Mouse (Mus musculus) adrenal gland, postnatal 10 days (tissue): ENCODE measurements around the gene 4632433K11Rik. TPM values are rescaled to one million over a fixed set of nuclear protein-coding genes. Genes with fewer than 3 reads are reported as not detected.
"Not testable (repeated sequence)": the region's sequence is repeated elsewhere in the genome, so short reads cannot be mapped to it uniquely, and the experiment has no call there.

Experiments
- DNase-seq: peaks from one replicate; pipeline ENCODE4 v3.0.0; 2021; ENCODE audit warnings: mixed read lengths
- total RNA-seq, 2 experiments: library from RNA; stranded (reverse); gene quantifications; 2 replicates each; pipeline ENCODE4 v1.2.3; 2021

Gene 4632433K11Rik
- total RNA-seq, 2 experiments from 2014 or later, result not detected

- no peak for DNase-seq
Observed at GRCm38 (mm10) chr7:5056651-5057263, 22.8 kb downstream of the 4632433K11Rik start.

- no peak for DNase-seq
Observed at GRCm38 (mm10) chr7:5057381-5057780, 23.5 kb downstream of the 4632433K11Rik start.

GRCm38 (mm10) chr7:5057804-5058203 is 23.9 kb downstream of the 4632433K11Rik start:
- no peak for DNase-seq

- no peak for DNase-seq
Observed at GRCm38 (mm10) chr7:5058631-5059030, 24.7 kb downstream of the 4632433K11Rik start.

- DNase-seq, result no peak
Observed at GRCm38 (mm10) chr7:5059421-5059820, 25.5 kb downstream of the 4632433K11Rik start.

- peak; percentile 83 for DNase-seq
Observed at GRCm38 (mm10) chr7:5060239-5060731, 26.4 kb downstream of the 4632433K11Rik start.

- DNase-seq, result peak; percentile 98
Observed at GRCm38 (mm10) chr7:5060944-5061773, 27.2 kb downstream of the 4632433K11Rik start.

GRCm38 (mm10) chr7:5061774-5062359 is 27.9 kb downstream of the 4632433K11Rik start, which contains the start of gene U2af2:
U2af2 (plus strand) TSS chr7:5062143.
- DNase-seq, result peak; percentile 97

GRCm38 (mm10) chr7:5062360-5063001 is 28.6 kb downstream of the 4632433K11Rik start:
- peak; percentile 75 for DNase-seq

- no peak for DNase-seq
Observed at GRCm38 (mm10) chr7:5064886-5065285, 31.0 kb downstream of the 4632433K11Rik start.

GRCm38 (mm10) chr7:5073586-5073985 is 39.7 kb downstream of the 4632433K11Rik start:
- no peak for DNase-seq

GRCm38 (mm10) chr7:5074984-5075383 is 41.1 kb downstream of the 4632433K11Rik start:
- no peak for DNase-seq

GRCm38 (mm10) chr7:5076931-5077330 is 43.0 kb downstream of the 4632433K11Rik start:
- no peak for DNase-seq

- not testable (repeated sequence) for DNase-seq
Observed at GRCm38 (mm10) chr7:5079365-5080009, 45.6 kb downstream of the 4632433K11Rik start.

GRCm38 (mm10) chr7:5080010-5080751 is 46.3 kb downstream of the 4632433K11Rik start, which contains the start of gene Epn1:
Epn1 (plus strand) TSS chr7:5080235.
- DNase-seq, result peak; percentile 98

GRCm38 (mm10) chr7:5080815-5081214 is 46.9 kb downstream of the 4632433K11Rik start:
- DNase-seq, result no peak

- DNase-seq, result no peak
Observed at GRCm38 (mm10) chr7:5081241-5081640, 47.3 kb downstream of the 4632433K11Rik start.

- DNase-seq, result no peak
Observed at GRCm38 (mm10) chr7:5081939-5082338, 48.0 kb downstream of the 4632433K11Rik start.

GRCm38 (mm10) chr7:5083325-5084105 is 49.6 kb downstream of the 4632433K11Rik start:
- no peak for DNase-seq
